Mouse (Mus musculus): ENCODE results near the gene Themis2. TPM values are rescaled to one million over a fixed set of nuclear protein-coding genes. Genes with fewer than 3 reads are reported as not detected.
A peak's percentile ranks its signal among the peaks of the same experiment; 100 is the strongest.

Gene Themis2
- polyA plus RNA-seq, 1 experiment from 2014 or later = 0.38 TPM

DNA sequence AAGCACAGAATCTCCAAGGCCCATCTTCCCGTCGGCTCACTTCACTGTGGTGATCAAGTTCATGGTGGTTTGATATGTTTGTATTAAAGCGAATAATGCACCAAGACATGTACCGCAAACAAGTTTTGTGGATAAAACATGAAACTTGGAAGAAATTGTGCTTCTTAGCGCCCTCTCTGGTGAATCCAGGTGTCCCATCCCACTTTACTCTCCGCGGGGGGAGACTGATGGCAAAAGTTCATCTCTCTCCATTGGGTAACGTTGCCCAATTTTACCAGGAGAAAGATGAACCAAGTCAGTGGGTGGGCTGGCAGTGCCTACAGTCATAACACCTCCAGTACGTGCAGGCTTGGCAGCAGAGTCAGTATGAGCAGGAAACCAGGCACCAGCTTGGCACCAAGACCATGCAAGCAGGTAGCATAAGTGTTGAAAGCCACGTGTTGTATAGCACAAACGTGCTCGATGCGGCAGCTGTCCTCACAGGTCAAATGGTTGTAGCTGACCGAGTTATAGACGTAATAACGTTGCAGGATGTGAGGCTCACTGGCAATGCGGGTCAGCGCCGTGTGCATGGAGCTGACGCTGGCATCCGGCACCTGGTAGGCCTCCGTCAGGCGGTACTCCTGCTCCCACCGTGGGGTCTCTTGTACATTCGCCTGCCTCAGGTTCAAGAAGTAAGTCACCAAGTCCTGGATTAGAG lies 63.0 kb downstream of the Themis2 start:
- no peaks in the 10 kb centered on the region for H3K27me3 ChIP-seq (ENCODE audit: control insufficient read depth, insufficient read depth, low read depth, low read length)
- no peak overlapping the region for H3K4me3 ChIP-seq (ENCODE audit: low read depth, low read length)
- WGBS = 92% methylated on average over 25 of the region's 25 CpGs
- H3K36me3 ChIP-seq (ENCODE audit: control insufficient read depth, insufficient read depth, low read length) = no peaks in the 10 kb centered on the region
- H3K9ac ChIP-seq (ENCODE audit: low read depth, low read length) = no peak overlapping the region
- H3K4me1 ChIP-seq (ENCODE audit: control insufficient read depth, insufficient read depth, low read length) = peaks cover 3% of the 10 kb centered on the region
- no peak for ATAC-seq
- no peak overlapping the region for H3K4me2 ChIP-seq (ENCODE audit: low read length)
- no peaks in the 10 kb centered on the region for H3K9me3 ChIP-seq (replicated peaks; ENCODE audit: control insufficient read depth, low read length, poor library complexity, severe bottlenecking)
- no peak overlapping the region for H3K27ac ChIP-seq (ENCODE audit: low read length)

DNA sequence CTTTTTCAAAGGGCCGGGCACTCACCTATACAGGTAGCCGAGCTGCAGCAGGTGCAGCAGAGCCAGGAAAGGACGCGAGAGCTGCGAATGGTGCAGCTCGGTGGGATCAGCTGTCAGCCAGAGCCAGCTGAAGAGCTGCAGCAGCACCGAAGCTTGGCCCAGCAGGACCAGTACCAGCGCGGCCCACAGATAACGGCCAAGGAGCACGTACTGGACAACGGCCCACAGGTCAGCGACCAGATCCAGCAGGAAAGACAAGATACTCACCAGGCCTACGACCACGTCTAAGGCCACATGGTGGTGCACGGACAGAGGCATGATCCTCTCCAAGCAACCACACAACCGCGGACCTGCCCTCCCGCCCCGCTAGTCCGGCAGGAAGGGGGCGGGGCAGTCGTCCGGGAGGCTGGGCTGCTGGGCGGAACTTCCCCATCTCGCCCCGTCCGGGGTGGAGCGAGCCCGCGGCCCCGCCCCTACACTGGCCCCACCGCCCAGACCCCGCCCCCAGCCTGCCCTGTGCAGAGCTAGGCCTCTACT lies 64.0 kb downstream of the Themis2 start, which contains the start of gene Xkr8:
Gene Xkr8, minus strand, starts transcription at position 399 of the 537 bp plus-strand sequence.
- WGBS = 3% methylated on average over 33 of the region's 34 CpGs
- ATAC-seq = peak; percentile 95
- Histone ChIP-seq H3K4me2 (ENCODE audit: low read length) (peak within 1 kb of the TSS; percentile 75), H3K36me3 (ENCODE audit: control insufficient read depth, insufficient read depth, low read length) (no peaks in the 10 kb centered on the region), H3K4me1 (ENCODE audit: control insufficient read depth, insufficient read depth, low read length) (peaks cover 3% of the 10 kb centered on the region), H3K9ac (ENCODE audit: low read depth, low read length) (peak within 1 kb of the TSS; percentile 57), H3K4me3 (ENCODE audit: low read depth, low read length) (peak within 1 kb of the TSS; percentile 55), H3K27ac (ENCODE audit: low read length) (0 out of 2 replicates have a peak within 1 kb of the TSS, but pooled peaks have one; percentile 23), H3K9me3 (replicated peaks; ENCODE audit: control insufficient read depth, low read length, poor library complexity, severe bottlenecking) (no peaks in the 10 kb centered on the region), H3K27me3 (ENCODE audit: control insufficient read depth, insufficient read depth, low read depth, low read length) (no peaks in the 10 kb centered on the region)

Other genes starting within 250 kb of the Themis2 start
- 0.36 and 0.54 TPM in 2 replicates for gene Ptafr, start 232.3 kb downstream of the Themis2 start, polyA plus RNA-seq (2015; fragmentation: Nextera tagmentation; extraction: Ambion mirVana)
- gene Eya3, start 157.4 kb downstream of the Themis2 start, polyA plus RNA-seq (2015; fragmentation: Nextera tagmentation; extraction: Ambion mirVana) = 11.2 and 15.0 TPM in 2 replicates
- gene Xkr8, start 63.8 kb downstream of the Themis2 start, polyA plus RNA-seq (2015; fragmentation: Nextera tagmentation; extraction: Ambion mirVana) = 4.8 and 7.1 TPM in 2 replicates
- gene Smpdl3b, start 39.1 kb downstream of the Themis2 start, polyA plus RNA-seq (2015; fragmentation: Nextera tagmentation; extraction: Ambion mirVana) = 0.53 and 0.62 TPM in 2 replicates
- 31.6 and 31.7 TPM in 2 replicates for gene Rpa2, start 28.1 kb downstream of the Themis2 start, polyA plus RNA-seq (2015; fragmentation: Nextera tagmentation; extraction: Ambion mirVana)
- gene Ppp1r8, start 46.8 kb upstream of the Themis2 start, polyA plus RNA-seq (2015; fragmentation: Nextera tagmentation; extraction: Ambion mirVana) = 58.2 and 58.5 TPM in 2 replicates
- gene Stx12, start 88.1 kb upstream of the Themis2 start, polyA plus RNA-seq (2015; fragmentation: Nextera tagmentation; extraction: Ambion mirVana) = 174 and 177 TPM in 2 replicates
- 41.8 and 42.7 TPM in 2 replicates for gene Fam76a, start 126.2 kb upstream of the Themis2 start, polyA plus RNA-seq (2015; fragmentation: Nextera tagmentation; extraction: Ambion mirVana)
- 0.05 TPM in 1 of 2 replicates, not detected in the other for gene Fgr, start 177.7 kb upstream of the Themis2 start, polyA plus RNA-seq (2015; fragmentation: Nextera tagmentation; extraction: Ambion mirVana)
- 11.2 and 12.5 TPM in 2 replicates for gene Ahdc1, start 214.9 kb upstream of the Themis2 start, polyA plus RNA-seq (2015; fragmentation: Nextera tagmentation; extraction: Ambion mirVana)